Mouse (Mus musculus) spleen, adult 2 months (tissue): ENCODE measurements around the gene Ubac2. TPM values are rescaled to one million over a fixed set of nuclear protein-coding genes. Genes with fewer than 3 reads are reported as not detected.

Experiments
- DNase-seq, 2 experiments: peaks; one replicate each; pipeline versions ENCODE4 v3.0.0 to v3.0.0-alpha.2; 2012 to 2021; ENCODE audit warnings: low spot score in 2 of 2, low read depth in 1 of 2
- H3K27ac ChIP-seq: fragments of 200-500 bp; 2 replicates; pipeline ENCODE4 v1.5.1; 2012; ENCODE audit warnings: low read length, inconsistent platforms; ENCODE audit not compliant: insufficient read depth
- H3K27me3 ChIP-seq: fragments of 200-500 bp; 2 replicates; pipeline ENCODE4 v1.6.1; 2012; ENCODE audit warnings: mild to moderate bottlenecking, moderate library complexity, low read length, inconsistent platforms; ENCODE audit not compliant: control insufficient read depth, insufficient read depth
- H3K36me3 ChIP-seq: fragments of 200-500 bp; 2 replicates; pipeline ENCODE4 v1.6.1; 2012; ENCODE audit warnings: mild to moderate bottlenecking, low read length, inconsistent platforms; ENCODE audit not compliant: control insufficient read depth, insufficient read depth
- H3K4me1 ChIP-seq: fragments of 200-500 bp; 2 replicates; pipeline ENCODE4 v1.6.1; 2011; ENCODE audit warnings: inconsistent platforms; ENCODE audit not compliant: control insufficient read depth, insufficient read depth, insufficient read length
- H3K4me3 ChIP-seq: fragments of 200-500 bp; 2 replicates; pipeline ENCODE4 v1.5.1; 2011; ENCODE audit warnings: mild to moderate bottlenecking, inconsistent platforms; ENCODE audit not compliant: insufficient read depth, insufficient read length; ENCODE audit errors: extremely low read depth
- CTCF ChIP-seq: fragments of 200-500 bp; IDR thresholded peaks from 2 replicates; pipeline ENCODE4 v1.5.1; 2011; ENCODE audit warnings: mild to moderate bottlenecking, inconsistent platforms; ENCODE audit not compliant: insufficient read depth, insufficient read length, insufficient replicate concordance; ENCODE audit errors: extremely low read depth
- POLR2A ChIP-seq: fragments of 200-500 bp; IDR thresholded peaks from 2 replicates; pipeline ENCODE4 v1.6.1; 2011; ENCODE audit warnings: low read depth, low read length, inconsistent platforms
- WGBS: fragments of 180-500 bp; shearing (Covaris S2); methylation state at CpG from one replicate; pipeline ENCODE4 v1.1.7; 2018; 5-methylcytosine and 5-hydroxymethylcytosine counted together
- polyA plus RNA-seq: library from polyadenylated mRNA; depleted of rRNA; stranded (reverse); fragments of >200 nt; gene quantifications from 2 replicates; pipeline ENCODE4 v1.2.3, GENCODE M21; 2012

The Ubac2 gene
- polyA plus RNA-seq, 1 experiment: 45.3 TPM

- H3K4me1 ChIP-seq: peaks cover 11% of the 10 kb centered on the region; the same call in 1 of the 2 replicates
- H3K27me3 ChIP-seq: no peaks in the 10 kb centered on the region
- TF ChIP-seq CTCF: peak; percentile 50; the same call in 1 of the 2 replicates
- no peak for TF ChIP-seq POLR2A
- no peak overlapping the region for H3K4me3 ChIP-seq
- H3K36me3 ChIP-seq: no peaks in the 10 kb centered on the region
- WGBS: 3% methylated on average over 3 of the region's 3 CpGs
- DNase-seq: no peak
- no peak overlapping the region for H3K27ac ChIP-seq
These were observed 41.3 kb downstream of the Ubac2 start for GRCm38 (mm10) chr14:121919752-121920151.

GRCm38 (mm10) chr14:121920511-121921124 lies 42.2 kb downstream of the Ubac2 start:
- Histone ChIP-seq H3K4me3 (no peak overlapping the region), H3K36me3 (no peaks in the 10 kb centered on the region), H3K27me3 (no peaks in the 10 kb centered on the region), H3K27ac (no peak overlapping the region), H3K4me1 (peaks cover 11% of the 10 kb centered on the region; the same call in 1 of the 2 replicates)
- 90% methylated on average over 12 of the region's 12 CpGs for WGBS
- TF ChIP-seq CTCF (no peak), POLR2A (no peak)
- no peak for DNase-seq

GRCm38 (mm10) chr14:121922016-121922415 lies 43.6 kb downstream of the Ubac2 start:
- Histone ChIP-seq H3K27ac (no peak overlapping the region), H3K4me3 (no peak overlapping the region), H3K36me3 (no peaks in the 10 kb centered on the region), H3K4me1 (peaks cover 9% of the 10 kb centered on the region; the same call in 1 of the 2 replicates), H3K27me3 (no peaks in the 10 kb centered on the region)
- WGBS: 91% methylated on average over 4 of the region's 4 CpGs
- DNase-seq: no peak
- TF ChIP-seq CTCF: no peak
- TF ChIP-seq POLR2A: no peak

GRCm38 (mm10) chr14:121922731-121923130 lies 44.3 kb downstream of the Ubac2 start:
- peak in 1 of 2 experiments; percentile 2 for DNase-seq
- H3K4me3 ChIP-seq: no peak overlapping the region
- no peaks in the 10 kb centered on the region for H3K36me3 ChIP-seq
- peaks cover 3% of the 10 kb centered on the region; the same call in 1 of the 2 replicates for H3K4me1 ChIP-seq
- H3K27me3 ChIP-seq: no peaks in the 10 kb centered on the region
- TF ChIP-seq POLR2A (no peak), CTCF (no peak)
- H3K27ac ChIP-seq: no peak overlapping the region
- 83% methylated on average over 4 of the region's 4 CpGs for WGBS

GRCm38 (mm10) chr14:121924876-121925275 lies 46.5 kb downstream of the Ubac2 start:
- no peaks in the 10 kb centered on the region for H3K36me3 ChIP-seq
- H3K4me3 ChIP-seq: no peak overlapping the region
- peaks cover 5% of the 10 kb centered on the region; the same call in 1 of the 2 replicates for H3K4me1 ChIP-seq
- WGBS: 88% methylated on average over 6 of the region's 6 CpGs
- H3K27me3 ChIP-seq: no peaks in the 10 kb centered on the region
- DNase-seq: peak in 1 of 2 experiments; percentile 2
- TF ChIP-seq POLR2A (no peak), CTCF (no peak)
- H3K27ac ChIP-seq: no peak overlapping the region

GRCm38 (mm10) chr14:121926901-121927300 lies 48.5 kb downstream of the Ubac2 start:
- Histone ChIP-seq H3K27me3 (no peaks in the 10 kb centered on the region), H3K4me3 (no peak overlapping the region), H3K4me1 (peaks cover 19% of the 10 kb centered on the region; the same call in 1 of the 2 replicates), H3K36me3 (no peaks in the 10 kb centered on the region), H3K27ac (no peak overlapping the region)
- peak in 1 of 2 experiments; percentile 2 for DNase-seq
- TF ChIP-seq POLR2A: no peak
- no peak for TF ChIP-seq CTCF
- WGBS: 87% methylated on average over 6 of the region's 6 CpGs

GRCm38 (mm10) chr14:121927451-121927850 lies 49.0 kb downstream of the Ubac2 start:
- no peak overlapping the region for H3K27ac ChIP-seq
- 97% methylated on average over 8 of the region's 8 CpGs for WGBS
- H3K4me1 ChIP-seq: peaks cover 24% of the 10 kb centered on the region
- no peaks in the 10 kb centered on the region for H3K27me3 ChIP-seq
- DNase-seq: peak in 1 of 2 experiments; percentile 4
- TF ChIP-seq CTCF: no peak
- TF ChIP-seq POLR2A: no peak
- H3K4me3 ChIP-seq: no peak overlapping the region
- H3K36me3 ChIP-seq: no peaks in the 10 kb centered on the region
